Mouse (Mus musculus) E14TG2a.4 (cell line): ENCODE data around the gene Smim5.

ENCODE experiments used
- CTCF ChIP-seq: conservative IDR thresholded peaks from 2 replicates; pipeline ENCODE4 v1.5.1; 2014; ENCODE audit warnings: low read length
- NANOG ChIP-seq: IDR thresholded peaks from 2 replicates; pipeline ENCODE4 v1.6.1; 2014; ENCODE audit warnings: borderline replicate concordance, low read length, mixed read lengths
- POU5F1 ChIP-seq: IDR thresholded peaks from 2 replicates; pipeline ENCODE4 v1.6.1; 2014; ENCODE audit warnings: low read length, borderline replicate concordance

DNA sequence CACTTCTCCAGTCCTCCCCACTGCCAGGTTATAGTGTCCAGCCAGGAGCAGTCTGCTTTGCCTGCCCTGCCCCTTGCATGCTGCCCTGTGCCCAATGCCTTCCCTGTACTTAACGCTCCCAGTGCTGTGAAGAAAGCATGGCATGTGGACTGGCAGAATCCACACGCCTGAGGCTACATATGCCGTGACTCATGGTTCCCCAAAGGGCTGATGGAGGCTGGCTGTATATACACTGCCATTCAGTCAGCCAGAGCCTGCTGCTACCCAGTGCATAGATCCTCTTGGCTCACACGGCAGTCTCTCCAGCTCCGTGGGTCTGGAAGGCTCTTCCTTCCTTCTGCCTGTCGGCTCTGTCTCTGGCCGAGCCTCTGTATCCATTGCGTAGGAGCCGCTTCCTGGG, 48.5 kb downstream of the Smim5 start:
- TF ChIP-seq CTCF (no peak), NANOG (no peak), POU5F1 (no peak)
